Mouse (Mus musculus) embryonic fibroblast, embryonic 13.5 days (primary cell): ENCODE results near the gene Arl5c. TPM values are rescaled to one million over a fixed set of nuclear protein-coding genes. Genes with fewer than 3 reads are reported as not detected.
A peak's percentile ranks its signal among the peaks of the same experiment; 100 is the strongest.

Experiments
- H3K27ac ChIP-seq: 2 replicates; pipeline ENCODE4 v1.5.1; 2012; ENCODE audit warnings: low read length, control low read depth, inconsistent platforms; ENCODE audit not compliant: insufficient read depth
- H3K4me1 ChIP-seq: 2 replicates; pipeline ENCODE4 v1.6.1; 2011; ENCODE audit warnings: low read length; ENCODE audit not compliant: control insufficient read depth, insufficient read depth
- H3K4me3 ChIP-seq: 2 replicates; pipeline ENCODE4 v1.5.1; 2011; ENCODE audit warnings: mild to moderate bottlenecking, control low read depth, low read length; ENCODE audit not compliant: insufficient read depth
- CTCF ChIP-seq: IDR thresholded peaks from 2 replicates; pipeline ENCODE4 v1.5.1; 2011; ENCODE audit warnings: mild to moderate bottlenecking, control low read depth, low read length, moderate library complexity, borderline replicate concordance; ENCODE audit not compliant: insufficient read depth
- POLR2A ChIP-seq: IDR thresholded peaks from 2 replicates; pipeline ENCODE4 v1.6.1; 2011; ENCODE audit warnings: low read depth, mild to moderate bottlenecking, control low read depth, low read length, moderate library complexity
- polyA plus RNA-seq: library from polyadenylated mRNA; stranded (reverse); fragments of >200 nt; gene quantifications from 2 replicates; pipeline ENCODE4 v1.2.4, GENCODE M21; 2011; ENCODE audit warnings: low read depth; ENCODE audit not compliant: missing spikeins, insufficient read length

Arl5c gene
- polyA plus RNA-seq, 1 experiment = 2.2 TPM

DNA sequence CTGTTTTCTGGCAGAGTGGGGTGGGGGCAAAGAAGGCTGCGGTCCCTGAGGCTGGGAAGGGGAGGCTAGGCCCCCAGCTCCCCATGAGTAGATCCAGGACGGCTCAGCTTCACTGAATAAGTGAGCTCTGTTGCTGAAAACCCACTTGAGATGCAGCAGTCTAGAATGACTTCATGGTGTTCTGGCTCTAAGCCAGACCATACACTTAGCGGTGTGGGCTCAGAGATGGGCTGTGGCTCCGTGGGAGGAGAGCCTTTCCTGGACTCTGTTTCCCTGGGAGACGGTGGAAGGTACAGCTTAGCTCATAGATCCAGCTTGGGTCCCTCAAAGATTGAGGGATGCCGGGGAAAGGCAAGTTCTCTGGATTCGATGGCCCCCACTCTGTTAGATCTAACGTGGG is 8.2 kb upstream of the Arl5c start:
- no peak overlapping the region for H3K4me3 ChIP-seq
- peak overlapping the region; percentile 18; the same call in 1 of the 2 replicates for H3K27ac ChIP-seq
- H3K4me1 ChIP-seq = peaks cover 3% of the 10 kb centered on the region; the same call in 1 of the 2 replicates
- no peak for TF ChIP-seq POLR2A
- no peak for TF ChIP-seq CTCF

DNA sequence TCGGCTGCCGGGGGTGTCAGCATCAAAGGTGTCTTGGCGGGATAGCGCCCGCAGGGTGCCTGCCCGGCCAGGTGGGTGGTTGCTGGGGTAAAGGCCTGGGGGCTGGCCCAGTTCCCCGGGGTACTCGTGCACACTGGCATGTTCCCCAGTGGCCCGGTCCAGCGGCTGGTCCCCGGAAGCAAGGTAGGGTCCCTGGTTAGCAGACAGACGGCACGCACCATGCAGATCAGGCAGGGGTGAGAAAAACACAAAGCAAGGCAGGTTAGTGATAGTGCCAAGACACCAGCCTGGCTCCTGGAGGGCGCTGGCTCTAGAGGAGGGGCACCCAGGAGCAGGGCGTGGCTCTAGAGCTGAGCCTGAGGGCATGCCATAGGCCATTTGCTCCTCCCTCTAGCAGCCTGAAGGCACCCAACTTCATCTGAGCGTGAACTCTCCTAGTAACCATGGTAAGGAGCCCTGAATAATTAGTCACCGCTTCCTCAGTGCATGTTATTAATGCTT is 7.2 kb upstream of the Arl5c start:
- Histone ChIP-seq H3K4me3 (no peak overlapping the region), H3K27ac (no peak overlapping the region), H3K4me1 (peaks cover 3% of the 10 kb centered on the region; the same call in 1 of the 2 replicates)
- TF ChIP-seq POLR2A (no peak), CTCF (no peak)

DNA sequence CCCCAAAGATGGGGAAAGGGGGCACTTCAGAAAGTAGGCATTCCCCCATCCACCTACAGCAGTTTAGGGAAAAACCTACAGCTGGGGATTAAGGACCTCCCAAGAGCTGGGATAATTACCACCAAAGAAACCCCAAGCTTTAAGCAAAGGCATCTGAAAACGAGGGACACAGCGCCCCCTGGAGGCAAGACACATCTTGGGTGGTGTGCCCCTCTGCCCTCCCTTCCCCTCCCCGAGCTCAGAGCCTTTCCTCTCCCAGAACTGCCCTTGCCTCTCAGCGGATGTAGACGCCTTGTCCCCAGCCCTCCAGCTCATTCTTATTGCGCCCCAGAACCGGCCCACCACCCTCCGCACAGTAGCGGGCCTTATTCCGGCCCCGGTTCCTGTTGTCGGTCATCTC is 6.6 kb upstream of the Arl5c start:
- H3K4me3 ChIP-seq = no peak overlapping the region
- no peak overlapping the region for H3K27ac ChIP-seq
- H3K4me1 ChIP-seq = peaks cover 3% of the 10 kb centered on the region; the same call in 1 of the 2 replicates
- TF ChIP-seq POLR2A = no peak
- peak; percentile 78 for TF ChIP-seq CTCF

DNA sequence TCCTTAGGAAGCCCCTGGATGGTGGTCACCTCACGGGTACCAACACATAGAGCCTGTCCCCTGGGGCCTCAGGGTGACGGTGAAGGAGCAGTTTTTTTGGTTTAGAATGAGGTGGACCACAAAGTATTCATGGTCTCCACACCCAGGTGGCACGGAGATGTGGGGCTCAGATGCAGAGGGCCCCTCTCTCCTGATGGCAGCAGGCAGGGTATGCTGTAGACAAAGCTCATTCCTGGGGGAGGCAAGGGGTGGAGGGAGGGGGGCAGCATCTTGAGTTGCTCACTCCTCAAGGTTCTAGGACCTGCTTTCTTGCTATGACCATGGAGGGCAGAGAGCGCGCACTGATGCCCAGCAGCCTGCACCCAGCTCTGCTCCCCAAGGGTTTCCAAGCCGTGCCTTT is 6.0 kb upstream of the Arl5c start:
- no peak overlapping the region for H3K4me3 ChIP-seq
- H3K4me1 ChIP-seq = peaks cover 3% of the 10 kb centered on the region; the same call in 1 of the 2 replicates
- H3K27ac ChIP-seq = no peak overlapping the region
- TF ChIP-seq CTCF (no peak), POLR2A (no peak)

- TF ChIP-seq CTCF (no peak), POLR2A (no peak)
- Histone ChIP-seq H3K4me3 (no peak overlapping the region), H3K4me1 (peaks cover 3% of the 10 kb centered on the region; the same call in 1 of the 2 replicates), H3K27ac (no peak overlapping the region)
Measured at GRCm38 (mm10) chr11:98001351-98001824, 5.4 kb upstream of the Arl5c start.

GRCm38 (mm10) chr11:98000378-98001140 is 4.6 kb upstream of the Arl5c start:
- Histone ChIP-seq H3K4me1 (no peaks in the 10 kb centered on the region; the same call in 1 of the 2 replicates), H3K4me3 (no peak overlapping the region), H3K27ac (no peak overlapping the region)
- no peak for TF ChIP-seq CTCF
- no peak for TF ChIP-seq POLR2A

DNA sequence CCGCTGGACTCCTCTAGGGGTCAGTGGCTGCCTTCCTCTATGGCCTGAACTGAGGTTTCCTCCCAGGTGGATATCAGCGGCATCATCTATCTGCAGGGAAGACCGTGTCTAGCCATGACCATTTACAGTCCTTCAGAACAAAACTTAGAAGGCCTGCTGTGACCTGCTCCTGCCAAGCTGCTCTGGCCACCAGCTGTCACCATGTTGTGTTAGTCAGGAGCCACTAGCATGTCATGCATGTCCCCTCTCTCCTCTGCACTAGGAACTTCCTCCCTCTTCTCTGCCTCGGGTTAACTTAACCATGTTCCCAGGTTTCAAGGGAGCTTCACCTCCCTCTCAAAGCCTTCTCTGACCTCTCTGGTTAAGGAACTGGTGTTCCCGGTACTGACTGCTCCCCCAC is 3.8 kb upstream of the Arl5c start:
- Histone ChIP-seq H3K4me3 (no peak overlapping the region), H3K27ac (no peak overlapping the region), H3K4me1 (no peaks in the 10 kb centered on the region; the same call in 1 of the 2 replicates)
- TF ChIP-seq POLR2A (no peak), CTCF (no peak)

- TF ChIP-seq POLR2A (no peak), CTCF (no peak)
- Histone ChIP-seq H3K4me3 (no peak overlapping the region), H3K4me1 (no peaks in the 10 kb centered on the region; the same call in 1 of the 2 replicates), H3K27ac (no peak overlapping the region)
Measured at GRCm38 (mm10) chr11:97998898-97999608, 3.1 kb upstream of the Arl5c start.

DNA sequence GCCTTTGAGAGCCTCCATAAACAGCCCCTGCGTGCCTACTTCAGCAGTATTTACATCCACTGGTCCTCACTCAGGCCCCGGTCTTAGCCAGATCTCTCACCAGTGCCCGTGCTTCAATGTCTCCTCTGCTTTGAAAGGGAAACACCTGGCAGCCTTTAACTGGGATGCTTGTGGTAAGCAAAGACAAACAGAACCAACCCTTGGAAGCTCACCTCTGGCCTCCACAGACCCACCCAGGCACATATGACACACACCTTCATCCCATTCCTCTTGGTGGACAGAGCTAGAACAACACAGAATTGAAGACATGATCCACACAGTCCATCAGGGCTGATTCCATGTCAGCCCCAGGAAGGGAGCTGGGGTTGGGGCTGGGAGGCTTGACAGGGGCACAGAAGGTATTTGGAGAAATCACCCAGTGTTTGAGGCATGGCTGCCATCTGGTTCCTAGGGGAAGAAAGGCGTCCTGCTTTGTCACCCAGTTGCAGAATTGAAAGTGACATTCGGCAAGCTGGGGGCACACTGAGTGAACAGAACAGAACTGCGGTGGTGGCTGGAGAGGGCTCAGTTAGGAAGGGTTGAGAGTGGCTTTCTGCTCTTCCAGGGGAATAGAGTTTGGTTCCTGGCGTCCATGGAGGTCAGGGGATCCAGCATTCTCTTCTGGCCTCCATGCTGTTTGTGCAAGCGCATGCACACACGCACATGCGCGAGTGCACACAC is 2.3 kb upstream of the Arl5c start:
- no peak for TF ChIP-seq POLR2A
- H3K4me1 ChIP-seq = no peaks in the 10 kb centered on the region
- H3K27ac ChIP-seq = no peak overlapping the region
- no peak overlapping the region for H3K4me3 ChIP-seq
